Mouse (Mus musculus) kidney, embryonic 16.5 days (tissue): ENCODE results near the gene Gna13. TPM values are rescaled to one million over a fixed set of nuclear protein-coding genes. Genes with fewer than 3 reads are reported as not detected.
"Not testable (repeated sequence)": the region's sequence is repeated elsewhere in the genome, so short reads cannot be mapped to it uniquely, and the experiment has no call there.

Experiments used
- ATAC-seq: fragments of 200-750 bp; cut with Nextera tagmentation; 2 replicates; pipeline ENCODE4 v1.8.0; 2017; ENCODE audit warnings: moderate TSS enrichment; ENCODE audit not compliant: low FRiP score, low TSS enrichment
- H3K27ac ChIP-seq: fragments of 300-500 bp; sonication (generic); 2 replicates; pipeline ENCODE4 v1.5.1; 2014; ENCODE audit warnings: low read length
- H3K27me3 ChIP-seq: fragments of 300-500 bp; sonication (generic); 2 replicates; pipeline ENCODE4 v1.6.1; 2014; ENCODE audit warnings: low read length, control low read depth, mixed read lengths; ENCODE audit not compliant: insufficient read depth
- H3K36me3 ChIP-seq: fragments of 300-500 bp; sonication (generic); 2 replicates; pipeline ENCODE4 v1.6.1; 2014; ENCODE audit warnings: low read length, control low read depth, mixed read lengths; ENCODE audit not compliant: insufficient read depth
- H3K4me1 ChIP-seq: fragments of 300-500 bp; sonication (generic); 2 replicates; pipeline ENCODE4 v1.6.1; 2014; ENCODE audit warnings: low read length, control low read depth, mixed read lengths; ENCODE audit not compliant: insufficient read depth
- H3K4me2 ChIP-seq: fragments of 300-500 bp; sonication (generic); replicated peaks from 2 replicates; pipeline ENCODE4 v1.6.1; 2014; ENCODE audit warnings: low read depth, low read length
- H3K4me3 ChIP-seq: fragments of 300-500 bp; sonication (generic); 2 replicates; pipeline ENCODE4 v1.5.1; 2014; ENCODE audit warnings: mild to moderate bottlenecking, low read length
- H3K9ac ChIP-seq: fragments of 300-500 bp; sonication (generic); replicated peaks from 2 replicates; pipeline ENCODE4 v1.6.1; 2014; ENCODE audit warnings: low read length
- H3K9me3 ChIP-seq: fragments of 300-500 bp; sonication (generic); 2 replicates; pipeline ENCODE4 v1.6.1; 2016; ENCODE audit warnings: low read length, control low read depth
- WGBS: fragments of 180-500 bp; shearing (Covaris S2); extraction: QIAGEN DNeasy Blood & Tissue Kit; methylation state at CpG from one replicate; pipeline ENCODE4 v1.1.7; 2014; 5-methylcytosine and 5-hydroxymethylcytosine counted together
- polyA plus RNA-seq: library from polyadenylated mRNA; unstranded; fragments of >200 nt; fragmentation: Nextera tagmentation; extraction: Ambion mirVana; gene quantifications from 2 replicates; pipeline ENCODE4 v1.2.1, GENCODE M21; 2015

Gene Gna13
- polyA plus RNA-seq, 1 experiment from 2014 or later = 22.0 TPM

DNA sequence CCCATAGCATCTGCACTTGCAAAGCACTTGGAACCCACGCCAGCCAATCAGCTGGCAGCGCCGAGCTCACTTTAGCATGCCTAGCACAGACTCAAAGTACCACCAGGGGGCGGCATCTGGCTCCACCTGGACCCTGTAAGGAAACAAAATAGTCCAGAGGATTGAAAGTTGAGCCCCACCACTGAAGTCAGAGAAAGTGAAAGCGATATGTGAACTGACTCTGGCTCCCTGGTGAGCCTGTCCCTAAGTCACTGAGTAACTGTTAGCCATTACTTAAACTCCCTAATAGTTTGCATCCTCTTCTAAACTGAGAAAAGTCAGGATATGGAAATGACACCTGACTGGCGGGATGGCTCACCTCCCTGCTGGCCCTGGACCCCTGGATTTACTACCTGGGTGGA lies 31.2 kb upstream of the Gna13 start:
- Histone ChIP-seq H3K4me1 (peaks cover 4% of the 10 kb centered on the region; the same call in 1 of the 2 replicates), H3K27me3 (no peaks in the 10 kb centered on the region), H3K27ac (no peak overlapping the region), H3K9ac (peak overlapping the region; percentile 64), H3K36me3 (no peaks in the 10 kb centered on the region), H3K4me3 (peak overlapping the region; percentile 44), H3K4me2 (peak overlapping the region; percentile 62), H3K9me3 (no peaks in the 10 kb centered on the region)
- ATAC-seq = peak; percentile 95
- WGBS = 5% methylated on average over 6 of the region's 6 CpGs

DNA sequence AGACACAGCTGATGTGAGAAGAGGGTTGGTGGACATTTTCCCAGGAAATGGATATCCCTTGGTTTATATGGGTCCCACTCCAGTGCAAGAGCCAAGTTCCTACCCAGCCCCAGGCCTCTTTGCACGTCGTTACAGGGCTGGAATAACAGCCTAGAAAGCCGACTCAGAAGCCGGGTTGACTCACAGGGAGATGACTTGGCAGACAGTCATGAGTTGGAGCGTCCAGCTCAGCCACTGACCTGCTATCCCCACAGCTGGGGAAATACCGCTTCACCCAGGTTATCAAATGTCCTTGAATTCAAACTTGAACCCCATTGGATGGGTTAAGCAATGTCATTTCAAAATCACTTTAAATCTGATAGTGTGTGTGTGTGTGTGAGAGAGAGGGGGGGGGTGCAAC lies 29.9 kb upstream of the Gna13 start:
- Histone ChIP-seq H3K27ac (no peak overlapping the region), H3K9me3 (no peaks in the 10 kb centered on the region), H3K9ac (no peak overlapping the region), H3K4me1 (peaks cover 4% of the 10 kb centered on the region; the same call in 1 of the 2 replicates), H3K36me3 (no peaks in the 10 kb centered on the region), H3K4me2 (no peak overlapping the region), H3K27me3 (no peaks in the 10 kb centered on the region), H3K4me3 (no peak overlapping the region)
- no peak for ATAC-seq
- WGBS = 59% methylated on average over 6 of the region's 6 CpGs

DNA sequence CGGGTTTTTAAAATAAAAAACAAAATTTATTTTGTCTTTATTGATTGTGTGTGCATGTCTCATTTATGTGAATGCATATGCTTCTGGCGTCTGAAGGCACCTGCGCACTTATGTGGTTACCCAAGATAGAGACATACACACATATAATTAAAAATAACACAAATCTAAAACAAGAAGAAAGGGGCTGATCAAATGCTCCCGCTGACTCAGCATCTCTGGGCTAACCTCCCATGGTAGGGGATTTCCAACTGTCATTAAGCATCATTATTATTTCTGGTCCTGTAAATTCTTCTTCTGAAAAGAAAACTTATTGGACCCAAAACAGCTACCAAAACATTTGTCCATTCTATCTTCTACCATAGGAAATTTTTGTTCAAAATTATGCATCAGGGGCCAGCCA lies 27.9 kb upstream of the Gna13 start:
- Histone ChIP-seq H3K27me3 (no peaks in the 10 kb centered on the region), H3K4me1 (peaks cover 4% of the 10 kb centered on the region; the same call in 1 of the 2 replicates), H3K27ac (no peak overlapping the region), H3K4me2 (no peak overlapping the region), H3K4me3 (no peak overlapping the region), H3K9ac (no peak overlapping the region), H3K36me3 (no peaks in the 10 kb centered on the region), H3K9me3 (no peaks in the 10 kb centered on the region)
- ATAC-seq = no peak
- 90% methylated on average over 4 of the region's 4 CpGs for WGBS

DNA sequence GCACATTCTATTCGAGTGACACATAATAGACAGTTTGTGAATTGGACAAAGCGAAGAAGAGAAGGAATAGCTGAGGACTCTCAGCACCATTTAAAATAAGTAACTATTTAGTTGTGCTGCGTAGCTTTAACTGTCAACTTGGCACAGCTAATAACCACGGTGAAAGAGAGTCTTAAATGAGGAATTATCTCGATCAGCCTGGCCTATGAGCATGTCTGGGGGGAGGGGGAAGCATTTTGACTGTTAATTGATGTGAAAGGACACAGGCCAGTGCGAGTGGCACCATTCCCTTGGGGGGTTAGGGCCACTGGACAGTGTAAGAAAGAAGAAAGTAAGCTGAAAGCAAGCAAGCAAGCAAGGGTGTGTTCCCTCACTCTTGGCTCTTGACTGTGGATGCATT lies 26.7 kb upstream of the Gna13 start:
- peaks cover 4% of the 10 kb centered on the region; the same call in 1 of the 2 replicates for H3K4me1 ChIP-seq
- H3K9me3 ChIP-seq = no peaks in the 10 kb centered on the region
- H3K4me2 ChIP-seq = no peak overlapping the region
- H3K9ac ChIP-seq = no peak overlapping the region
- 61% methylated on average over 6 of the region's 6 CpGs for WGBS
- no peaks in the 10 kb centered on the region for H3K27me3 ChIP-seq
- H3K36me3 ChIP-seq = no peaks in the 10 kb centered on the region
- ATAC-seq = no peak
- H3K4me3 ChIP-seq = no peak overlapping the region
- no peak overlapping the region for H3K27ac ChIP-seq

- Histone ChIP-seq H3K27ac (no peak overlapping the region), H3K9me3 (no peaks in the 10 kb centered on the region), H3K4me3 (no peak overlapping the region), H3K9ac (no peak overlapping the region), H3K36me3 (no peaks in the 10 kb centered on the region), H3K27me3 (no peaks in the 10 kb centered on the region), H3K4me1 (peaks cover 8% of the 10 kb centered on the region), H3K4me2 (no peak overlapping the region)
- 97% methylated on average over 8 of the region's 8 CpGs for WGBS
- no peak for ATAC-seq
Measured at GRCm38 (mm10) chr11:109339155-109339938, 23.3 kb upstream of the Gna13 start.

GRCm38 (mm10) chr11:109340541-109340940 lies 22.1 kb upstream of the Gna13 start:
- no peak for ATAC-seq
- Histone ChIP-seq H3K27ac (no peak overlapping the region), H3K4me2 (no peak overlapping the region), H3K36me3 (no peaks in the 10 kb centered on the region), H3K4me3 (no peak overlapping the region), H3K27me3 (no peaks in the 10 kb centered on the region), H3K9me3 (no peaks in the 10 kb centered on the region), H3K4me1 (peaks cover 10% of the 10 kb centered on the region), H3K9ac (no peak overlapping the region)
- 57% methylated on average over 5 of the region's 5 CpGs for WGBS

DNA sequence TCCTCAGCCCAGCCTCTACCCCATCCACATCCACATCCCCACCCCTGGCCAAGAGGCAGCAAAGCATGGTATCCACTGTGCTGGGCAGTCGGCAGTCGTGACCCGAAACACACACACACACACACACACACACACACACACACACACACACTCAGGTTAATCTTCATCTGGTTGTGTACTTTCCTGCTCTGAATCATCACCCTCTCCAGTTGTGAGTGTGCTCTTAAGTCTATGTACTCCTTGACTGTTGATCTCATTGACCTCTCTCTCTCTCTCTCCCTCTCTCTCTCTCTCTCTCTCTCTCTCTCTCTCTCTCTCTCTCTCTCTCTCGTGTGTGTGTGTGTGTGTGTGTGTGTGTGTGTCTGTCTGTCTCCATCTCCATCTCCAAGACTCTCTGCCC lies 20.0 kb upstream of the Gna13 start:
- not testable (repeated sequence) for H3K9ac ChIP-seq, H3K36me3 ChIP-seq, H3K4me3 ChIP-seq, H3K9me3 ChIP-seq, H3K27ac ChIP-seq, H3K4me2 ChIP-seq, ATAC-seq, H3K27me3 ChIP-seq
- 79% methylated on average over 3 of the region's 4 CpGs for WGBS
- peaks cover 18% of the 10 kb centered on the region for H3K4me1 ChIP-seq

GRCm38 (mm10) chr11:109343558-109343957 lies 19.1 kb upstream of the Gna13 start:
- Histone ChIP-seq H3K27ac (peak overlapping the region; percentile 65; the same call in 1 of the 2 replicates), H3K36me3 (no peaks in the 10 kb centered on the region), H3K4me1 (peaks cover 26% of the 10 kb centered on the region), H3K27me3 (no peaks in the 10 kb centered on the region), H3K4me2 (0 out of 2 replicates have a peak overlapping the region, but pooled peaks have one; percentile 15), H3K9ac (0 out of 2 replicates have a peak overlapping the region, but pooled peaks have one; percentile 31), H3K9me3 (no peaks in the 10 kb centered on the region), H3K4me3 (no peak overlapping the region)
- no peak for ATAC-seq
- WGBS = 39% methylated on average over 7 of the region's 7 CpGs

DNA sequence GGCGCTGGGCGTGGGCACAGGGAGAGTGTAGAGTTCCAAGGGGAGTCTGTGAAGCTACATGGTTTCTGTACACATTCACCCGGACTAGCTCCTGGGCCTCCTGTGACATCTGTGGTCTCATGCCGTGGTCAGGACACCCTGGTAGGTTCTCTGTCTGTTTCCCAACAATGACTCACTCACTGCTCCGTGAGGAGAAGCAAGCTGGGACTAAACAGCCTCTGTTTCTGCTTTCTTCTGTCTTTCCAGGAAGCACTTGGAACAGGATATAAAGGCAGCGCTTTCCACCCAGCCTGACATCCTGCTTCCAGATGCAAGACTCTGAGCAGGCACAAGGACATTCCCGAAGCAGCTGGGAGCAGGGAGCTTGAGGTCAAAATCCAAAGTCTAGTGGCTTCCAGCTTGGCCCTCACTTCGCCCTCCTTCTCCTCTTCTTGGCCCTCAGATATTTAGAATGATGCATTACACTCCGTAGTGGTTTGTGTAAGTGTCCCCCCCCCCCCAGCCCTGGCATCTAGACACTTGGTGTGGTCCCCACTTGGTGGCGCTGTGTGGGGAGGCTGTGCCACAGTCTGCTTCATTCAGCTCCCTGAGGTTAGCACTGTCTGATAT lies 18.5 kb upstream of the Gna13 start:
- Histone ChIP-seq H3K27ac (peak overlapping the region; percentile 65; the same call in 1 of the 2 replicates), H3K4me2 (0 out of 2 replicates have a peak overlapping the region, but pooled peaks have one; percentile 15), H3K36me3 (no peaks in the 10 kb centered on the region), H3K9ac (0 out of 2 replicates have a peak overlapping the region, but pooled peaks have one; percentile 31), H3K4me1 (peaks cover 28% of the 10 kb centered on the region), H3K27me3 (no peaks in the 10 kb centered on the region), H3K4me3 (no peak overlapping the region), H3K9me3 (no peaks in the 10 kb centered on the region)
- peak; percentile 46; the same call in 1 of the 2 replicates for ATAC-seq
- WGBS = 32% methylated on average over 10 of the region's 10 CpGs
